Mouse (Mus musculus) ES-E14 (cell line): ENCODE results near the gene Ltbp3.

Experiments
- HCFC1 ChIP-seq: IDR thresholded peaks from 2 replicates; pipeline ENCODE4 v1.6.1; 2012; ENCODE audit warnings: low read length, inconsistent platforms, borderline replicate concordance; ENCODE audit not compliant: insufficient read depth
- ZC3H11A ChIP-seq: IDR thresholded peaks from 2 replicates; pipeline ENCODE4 v1.6.1; 2012; ENCODE audit warnings: low read depth, mild to moderate bottlenecking, inconsistent platforms, low read length, borderline replicate concordance

DNA sequence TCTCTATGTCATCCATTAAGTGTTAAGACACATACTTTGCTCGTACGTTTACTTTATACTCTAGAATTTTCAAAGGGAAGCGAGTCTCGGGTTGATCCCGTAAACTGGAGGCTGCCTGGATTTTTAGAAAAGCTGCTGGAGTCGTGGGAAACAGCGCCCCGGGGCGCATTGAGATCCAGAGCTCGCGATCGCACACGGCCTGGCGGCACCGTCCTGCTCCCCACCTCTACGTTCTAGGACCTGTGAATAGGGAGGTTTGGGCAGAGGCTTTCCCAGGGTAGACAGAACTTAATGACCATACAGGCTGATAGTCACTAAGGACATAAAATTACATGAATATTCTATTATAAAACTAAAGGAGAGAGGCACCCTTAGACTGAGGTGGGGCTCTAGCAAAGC is 63.2 kb downstream of the Ltbp3 start:
- no peak for TF ChIP-seq HCFC1
- TF ChIP-seq ZC3H11A, result no peak
